Comparison of ENCODE assay signal across 24 mouse cellular contexts in genomic region chr9:41047654-41048053, GRCm38 (mm10). TPM values are rescaled to one million over a fixed set of nuclear protein-coding genes. Genes with fewer than 3 reads are reported as not detected.
"Had no signal": no experiment of that assay in that cellular context is flagged by ENCODE, and none has a peak within 500 bp of the region (broad histone marks: within the 10 kb centered on the region; RNA-seq: fewer than 3 reads in every experiment).

No protein-coding gene starts in this region.

- H3K36me3 ChIP-seq: intestine, embryonic 15.5 days; kidney, embryonic 15.5 days; limb, embryonic 10.5 days; limb, embryonic 13.5 days; midbrain, embryonic 12.5 days; midbrain, embryonic 15.5 days; stomach, embryonic 15.5 days had no signal

- DNase-seq: kidney, adult 11 months; kidney, adult 8-10 months; kidney, postnatal 10 days; kidney, postnatal 36 days; layer of hippocampus, postnatal 36 days; lung, embryonic 14.5 days; right cerebral cortex, postnatal 25 days; spleen, adult 18-20 months had no signal

- H3K9ac ChIP-seq: intestine, embryonic 15.5 days; kidney, embryonic 15.5 days; limb, embryonic 13.5 days; lung, embryonic 14.5 days; midbrain, embryonic 12.5 days; midbrain, embryonic 15.5 days; neural tube, embryonic 12.5 days; neural tube, embryonic 15.5 days; stomach, embryonic 15.5 days had no signal

- H3K9me3 ChIP-seq: intestine, embryonic 15.5 days; kidney, embryonic 15.5 days; limb, embryonic 10.5 days; limb, embryonic 13.5 days; megakaryocyte, embryonic 14.5 days; midbrain, embryonic 12.5 days; midbrain, embryonic 15.5 days; neural tube, embryonic 12.5 days; neural tube, embryonic 15.5 days; stomach, embryonic 15.5 days had no signal

- H3K27ac ChIP-seq: intestine, embryonic 15.5 days; kidney, embryonic 15.5 days; limb, embryonic 10.5 days; limb, embryonic 13.5 days; midbrain, embryonic 12.5 days; midbrain, embryonic 15.5 days; neural tube, embryonic 12.5 days; neural tube, embryonic 15.5 days; stomach, embryonic 15.5 days had no signal

- H3K4me2 ChIP-seq: intestine, embryonic 15.5 days; kidney, embryonic 15.5 days; limb, embryonic 13.5 days; lung, embryonic 14.5 days; midbrain, embryonic 12.5 days; midbrain, embryonic 15.5 days; neural tube, embryonic 12.5 days; neural tube, embryonic 15.5 days; stomach, embryonic 15.5 days had no signal

- H3K4me3 ChIP-seq: intestine, embryonic 15.5 days; kidney, embryonic 15.5 days; limb, embryonic 10.5 days; limb, embryonic 13.5 days; megakaryocyte, embryonic 14.5 days; midbrain, embryonic 12.5 days; midbrain, embryonic 15.5 days; neural tube, embryonic 12.5 days; neural tube, embryonic 15.5 days; stomach, embryonic 15.5 days had no signal

- ATAC-seq: intestine, embryonic 15.5 days; lung, postnatal 0 days; midbrain, embryonic 15.5 days had no signal

- H3K4me1 ChIP-seq: kidney, embryonic 15.5 days; limb, embryonic 10.5 days; limb, embryonic 13.5 days; stomach, embryonic 15.5 days had no signal

- H3K27me3 ChIP-seq: intestine, embryonic 15.5 days; kidney, embryonic 15.5 days; limb, embryonic 13.5 days; megakaryocyte, embryonic 14.5 days; midbrain, embryonic 12.5 days; midbrain, embryonic 15.5 days; neural tube, embryonic 12.5 days; neural tube, embryonic 15.5 days; stomach, embryonic 15.5 days had no signal

RNA-seq across cellular contexts. Expression of gene Crtam, which starts 43.2 kb away (rescaled TPM):
- total RNA-seq: layer of hippocampus, adult 8-10 months; layer of hippocampus, postnatal 10 days; left cerebral cortex, postnatal 25 days; liver, adult 2 months had no signal
- polyA plus RNA-seq: liver, adult 2 months; macrophage; midbrain, embryonic 12.5 days; neural tube, embryonic 12.5 days; stomach, embryonic 15.5 days had no signal
